Mouse (Mus musculus) 3134 (cell line): ENCODE results near the gene Aqp2.

Experiments used
- DNase-seq: peaks from one replicate; pipeline ENCODE4 v3.0.0-alpha.2; 2011; ENCODE audit warnings: low spot score; ENCODE audit not compliant: insufficient read length; ENCODE audit errors: extremely low read depth

Gene Aqp2

DNA sequence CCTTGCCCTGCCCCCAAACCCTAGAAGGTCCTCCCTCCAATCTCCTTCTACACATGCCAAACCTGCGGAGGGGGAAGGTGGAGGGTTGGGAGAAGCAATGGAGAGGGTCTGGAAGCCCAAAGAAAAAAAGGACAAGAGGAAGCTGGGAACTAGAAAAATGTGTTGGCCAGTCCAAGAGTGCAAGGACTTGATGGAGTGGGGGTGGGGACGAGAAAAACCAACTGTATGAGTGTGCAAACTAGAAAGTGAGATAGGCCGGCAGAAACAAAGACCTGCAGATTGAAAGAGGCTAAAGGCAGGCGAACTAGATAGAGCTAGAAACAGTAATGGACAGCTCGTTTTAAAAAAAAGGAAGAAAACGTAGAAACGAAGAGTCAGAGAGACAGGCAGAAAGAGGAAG lies 10.8 kb downstream of the Aqp2 start:
- no peak for DNase-seq

DNA sequence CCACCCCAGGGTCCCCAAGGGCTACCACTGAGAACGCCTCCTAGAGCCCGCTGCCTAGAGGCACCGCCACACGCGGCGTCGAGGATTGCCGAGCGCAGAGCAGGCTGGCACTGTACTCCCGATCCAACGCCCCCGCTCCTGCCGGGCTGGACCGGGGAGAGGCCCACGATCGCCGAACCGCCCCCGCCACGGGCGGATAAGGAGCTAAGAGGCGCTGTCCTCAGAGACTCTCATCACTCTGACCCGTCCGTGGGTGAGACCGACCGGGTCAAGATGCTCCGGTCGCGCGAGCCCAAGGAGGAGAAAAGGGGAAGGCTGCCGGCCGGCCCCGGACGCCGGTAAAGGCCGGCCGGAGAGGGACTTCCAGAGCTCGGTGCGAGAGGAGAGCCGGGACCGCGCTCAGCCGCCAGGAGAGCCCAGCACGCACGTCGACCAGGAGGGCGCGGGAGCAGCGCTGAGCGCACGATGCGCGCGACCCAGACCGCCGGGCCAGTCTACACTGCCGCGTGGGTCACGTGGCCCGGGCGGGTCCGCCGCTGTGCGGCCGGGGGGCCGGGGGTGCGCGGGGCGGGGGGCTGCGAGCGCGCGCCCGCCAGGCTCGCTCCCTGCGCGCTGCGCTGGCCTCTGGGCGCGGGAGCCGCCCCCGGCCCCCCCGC lies 11.7 kb downstream of the Aqp2 start, which contains the start of gene Aqp5:
Gene Aqp5, plus strand, starts transcription at position 354 of the 656 bp plus-strand sequence.
- DNase-seq: peak; percentile 80

DNA sequence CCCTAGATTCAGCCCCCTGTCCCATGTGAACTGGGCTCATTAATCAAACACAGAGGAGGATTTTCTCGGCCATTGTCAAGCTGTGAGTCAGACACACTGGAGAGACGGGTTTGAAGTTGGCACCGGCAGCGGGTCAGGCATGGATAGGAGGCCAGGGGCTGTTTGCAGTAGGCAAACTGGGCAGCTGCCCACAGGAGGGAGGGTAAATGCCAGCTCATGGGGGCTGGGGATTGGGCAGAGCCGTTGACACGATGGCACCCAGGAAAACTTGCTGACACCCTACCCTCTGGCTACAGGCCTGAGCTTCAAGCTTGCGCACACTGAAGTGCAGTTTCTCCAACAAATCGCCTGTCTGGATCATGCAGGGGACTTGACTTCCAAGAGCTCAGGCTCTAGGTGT lies 13.3 kb downstream of the Aqp2 start:
- peak; percentile 90 for DNase-seq

DNA sequence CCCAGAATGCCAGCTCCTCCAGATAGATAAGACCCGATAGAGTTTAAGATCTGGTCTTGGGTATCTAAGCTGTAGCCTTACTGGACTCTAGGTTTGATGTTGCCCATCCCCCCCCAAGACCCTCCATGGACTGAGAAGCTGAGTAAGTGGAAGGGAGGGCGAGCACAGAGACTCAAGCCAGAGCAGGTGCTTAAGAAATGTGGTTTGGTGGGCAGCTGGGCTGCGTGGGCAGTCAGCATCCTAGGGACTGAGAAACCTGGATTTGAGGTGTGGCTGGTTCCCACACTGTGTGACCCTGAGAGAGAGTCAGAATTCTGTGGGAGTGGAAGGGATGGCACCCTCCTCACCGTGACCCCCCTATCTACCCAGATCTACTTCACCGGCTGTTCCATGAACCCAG lies 14.0 kb downstream of the Aqp2 start:
- DNase-seq: peak; percentile 52

DNA sequence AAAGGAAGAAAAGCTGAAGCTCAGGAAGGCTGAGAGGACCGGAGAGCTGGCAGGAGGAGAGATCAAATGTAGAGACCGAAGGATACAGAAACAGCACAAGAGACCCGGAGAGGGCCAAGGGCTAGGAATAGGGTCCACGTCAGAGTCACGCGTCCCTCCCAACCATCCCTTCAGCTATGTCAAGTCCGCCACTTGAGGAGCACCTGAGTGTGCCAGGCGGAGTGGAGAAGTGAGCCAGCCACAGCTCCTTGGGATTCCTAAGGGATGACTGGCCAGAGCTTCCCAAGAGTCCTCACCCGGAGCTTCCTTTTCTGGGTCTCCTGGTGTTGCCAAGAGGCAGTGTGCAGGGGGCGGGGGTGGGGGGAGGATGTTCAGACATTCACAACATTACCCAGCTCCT lies 16.1 kb downstream of the Aqp2 start:
- peak; percentile 85 for DNase-seq

DNA sequence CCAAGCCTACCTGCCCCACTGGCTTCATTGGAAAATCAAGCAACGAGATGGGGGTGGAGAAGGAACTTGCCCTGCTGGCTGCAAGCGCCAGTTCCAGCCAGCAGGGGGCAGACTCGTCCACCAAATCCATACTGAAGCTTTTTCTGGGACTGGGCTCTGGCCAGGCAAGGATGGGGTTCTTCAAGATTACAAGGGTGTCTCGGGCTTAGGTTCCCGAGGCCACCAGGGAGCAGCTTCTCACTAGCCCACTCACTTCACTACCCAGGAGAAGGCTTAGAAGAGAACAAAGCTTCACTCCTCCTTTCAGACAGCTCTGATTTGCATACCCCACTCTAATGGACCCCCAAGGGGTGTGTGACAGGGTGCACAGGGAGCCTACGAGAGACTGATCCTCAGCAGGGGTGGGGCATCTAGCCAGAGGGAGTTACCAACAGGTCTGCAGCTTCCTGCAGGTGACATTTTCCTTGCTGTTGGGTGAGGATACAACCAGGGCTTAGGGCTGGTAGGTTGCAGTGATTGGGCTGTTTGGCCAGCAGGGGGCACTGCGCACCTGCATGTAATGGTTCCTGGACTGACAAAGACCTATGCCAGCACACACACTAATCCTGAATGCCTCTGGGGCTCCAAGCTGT lies 17.3 kb downstream of the Aqp2 start:
- peak; percentile 77 for DNase-seq

DNA sequence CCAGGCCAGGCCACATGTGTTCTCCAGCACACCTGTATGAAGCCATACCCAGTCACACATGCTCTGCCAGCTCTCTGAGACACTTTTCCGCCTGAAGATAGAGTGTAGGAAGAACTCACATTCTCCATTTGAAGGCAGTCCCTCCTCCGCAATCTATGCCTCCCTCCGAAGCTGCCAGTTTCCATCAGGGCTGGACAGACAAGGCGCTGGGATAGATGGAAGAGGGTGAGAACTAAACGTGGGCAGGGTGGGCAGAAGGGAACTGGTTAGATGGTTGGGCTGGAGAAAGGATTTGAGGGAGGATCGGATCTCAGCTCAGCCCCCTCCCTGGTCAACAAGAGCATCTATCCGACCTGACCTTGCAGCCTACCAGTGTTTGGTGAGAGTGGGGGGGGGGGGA lies 18.0 kb downstream of the Aqp2 start:
- DNase-seq: no peak

DNA sequence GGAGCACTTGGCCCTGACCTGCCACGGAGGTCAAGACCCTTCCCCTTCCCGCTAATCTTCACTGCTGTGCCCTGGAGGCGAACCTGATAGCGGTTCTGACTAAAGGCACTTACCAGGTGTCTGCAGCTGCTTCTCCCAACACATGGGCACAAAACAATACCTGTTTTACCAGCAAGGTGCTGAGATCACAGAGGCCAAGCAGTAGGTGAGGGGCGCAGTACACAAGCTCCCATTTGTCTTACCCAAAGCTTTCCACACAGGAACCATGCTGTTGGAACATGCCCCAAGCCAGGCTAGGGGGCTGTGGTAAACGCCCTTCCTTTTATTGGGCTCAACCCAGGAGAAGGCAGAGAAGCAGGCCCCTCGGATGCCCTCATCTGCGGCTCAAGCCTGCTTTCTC lies 18.7 kb downstream of the Aqp2 start:
- DNase-seq: peak; percentile 54

DNA sequence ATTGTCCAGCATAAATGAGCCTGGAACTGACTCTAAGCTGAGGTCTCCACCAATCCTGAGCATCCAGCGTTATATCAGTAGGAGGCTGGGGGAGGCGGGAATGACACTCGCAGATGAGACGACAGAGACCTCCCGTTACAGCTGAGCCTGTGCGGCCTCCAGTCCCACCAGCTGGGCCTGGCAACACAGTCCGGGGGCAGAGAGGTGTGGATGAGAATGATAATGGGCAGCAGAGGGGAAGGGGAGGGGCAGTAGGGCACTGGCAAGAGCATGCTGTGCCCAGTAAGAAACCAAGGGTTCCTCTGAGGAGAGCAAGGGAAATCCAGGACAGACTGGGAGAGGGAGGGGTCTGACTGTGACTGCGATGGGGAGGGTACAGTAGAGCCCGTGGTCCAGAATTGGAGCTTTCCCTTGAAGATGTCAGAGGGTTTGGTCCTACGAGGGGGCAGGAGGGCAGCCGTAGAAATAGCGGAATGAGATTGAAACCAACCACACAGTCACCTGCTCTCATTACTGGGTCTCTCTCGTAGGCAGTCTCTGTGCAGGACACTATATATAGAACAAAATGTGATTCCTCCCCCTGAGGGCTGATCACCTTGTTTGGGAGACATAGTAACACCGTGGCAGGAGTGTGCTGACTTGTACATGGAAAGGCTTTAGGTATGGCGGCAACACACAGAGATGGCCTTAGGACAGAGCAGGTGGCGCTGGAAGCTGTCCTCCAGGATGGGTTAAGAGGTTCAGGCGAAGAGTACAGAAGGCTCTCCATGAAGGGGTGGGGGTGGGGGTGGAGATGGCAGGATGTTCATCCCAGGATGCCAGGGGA lies 20.6 kb downstream of the Aqp2 start:
- peak; percentile 33 for DNase-seq

DNA sequence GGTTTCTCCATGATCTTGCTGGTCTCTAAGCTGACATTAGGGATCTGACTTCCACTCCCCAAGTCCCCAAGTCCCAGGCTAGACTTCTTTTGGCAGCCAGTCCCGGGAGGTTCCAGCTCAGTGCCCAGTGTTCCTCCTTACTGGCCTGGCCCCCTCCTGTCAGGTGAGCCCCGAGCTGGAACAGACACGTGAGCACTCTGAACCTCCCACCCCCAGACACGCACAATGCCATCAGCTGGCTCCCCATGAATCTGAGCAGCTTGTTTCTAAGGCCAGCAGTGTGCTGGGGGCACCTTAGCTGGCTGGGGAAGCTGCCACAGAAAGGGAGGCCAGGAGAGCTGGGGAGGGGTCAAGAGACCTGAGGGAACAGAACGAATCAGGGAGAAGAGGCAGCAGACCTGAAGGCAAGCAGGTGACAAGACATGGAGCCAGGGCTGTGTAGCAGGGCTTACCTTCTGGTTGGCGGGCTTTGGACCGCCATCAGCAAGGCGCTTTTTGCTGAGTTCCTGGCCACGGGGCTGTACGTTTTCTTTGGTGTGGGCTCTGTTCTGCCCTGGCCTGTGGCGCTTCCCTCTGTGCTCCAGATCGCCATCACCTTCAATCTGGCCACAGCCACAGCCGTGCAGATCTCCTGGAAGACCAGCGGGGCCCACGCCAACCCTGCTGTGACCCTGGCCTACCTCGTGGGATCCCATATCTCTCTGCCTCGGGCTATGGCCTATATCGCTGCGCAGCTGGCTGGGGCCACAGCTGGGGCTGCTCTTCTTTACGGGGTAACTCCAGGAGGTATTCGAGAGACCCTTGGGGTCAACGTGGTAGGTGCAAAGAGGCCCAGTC lies 22.3 kb downstream of the Aqp2 start, which contains the start of gene Aqp6:
Gene Aqp6, plus strand, starts transcription at position 415 of the 837 bp plus-strand sequence.
- DNase-seq: no peak

DNA sequence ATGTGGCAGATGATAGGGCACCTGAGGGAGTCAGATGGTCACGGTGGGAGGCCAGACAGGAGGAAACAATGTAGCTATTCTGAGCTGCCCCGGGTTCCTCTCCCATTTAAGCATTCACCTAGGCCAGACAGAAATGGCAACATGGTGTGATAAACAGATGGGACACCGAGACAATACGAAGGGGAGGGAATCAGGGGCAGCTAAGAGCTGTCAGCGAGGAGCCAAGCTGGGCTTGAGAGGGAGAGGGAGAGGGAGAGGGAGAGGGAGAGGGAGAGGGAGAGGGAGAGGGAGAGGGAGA lies 22.9 kb downstream of the Aqp2 start:
- DNase-seq: no peak

DNA sequence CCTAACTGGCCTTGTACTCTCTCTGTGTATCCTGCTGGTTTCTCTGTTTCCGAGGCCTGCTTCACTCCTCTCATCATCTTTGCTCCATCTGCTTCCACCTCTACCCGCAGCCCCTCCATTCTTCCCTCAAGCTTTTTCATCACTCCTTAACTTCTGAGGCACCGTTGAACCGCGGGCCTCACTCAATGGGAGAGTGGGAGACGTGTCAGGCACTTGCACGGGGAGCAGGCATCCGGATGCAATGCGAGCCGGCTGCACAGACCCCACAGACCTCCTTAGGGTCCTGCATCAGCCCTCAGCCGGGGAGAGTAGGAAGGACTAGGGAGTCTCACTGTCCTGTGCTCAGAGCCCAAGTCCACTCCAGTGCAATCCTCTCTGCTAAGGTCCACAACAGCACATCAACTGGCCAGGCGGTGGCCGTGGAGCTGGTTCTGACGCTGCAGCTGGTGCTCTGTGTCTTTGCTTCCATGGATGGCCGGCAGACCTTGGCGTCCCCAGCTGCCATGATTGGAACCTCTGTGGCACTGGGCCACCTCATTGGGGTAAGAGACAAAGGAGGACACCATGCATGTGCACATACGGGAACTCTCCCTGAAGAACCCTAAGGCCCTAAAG lies 23.5 kb downstream of the Aqp2 start:
- no peak for DNase-seq

DNA sequence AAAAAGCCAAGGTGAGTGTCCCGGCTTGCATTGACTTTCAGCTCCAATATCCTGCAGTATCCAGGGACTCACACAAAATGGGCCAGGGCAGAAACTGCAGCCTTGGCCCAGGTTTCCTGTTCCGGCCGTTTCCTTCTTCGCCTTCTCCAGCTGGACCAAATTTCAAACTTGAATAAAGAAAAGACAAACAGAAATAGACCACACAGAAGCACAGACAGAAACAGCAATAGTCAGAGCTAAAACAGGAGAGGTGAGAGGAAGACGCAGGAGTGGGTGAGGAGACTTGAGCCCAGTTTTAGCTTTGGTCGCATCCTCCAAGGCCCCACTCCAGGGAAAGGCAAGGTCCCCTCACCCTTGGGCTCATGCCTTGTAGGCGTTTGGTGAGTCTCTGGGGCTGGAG lies 24.4 kb downstream of the Aqp2 start:
- DNase-seq: no peak

DNA sequence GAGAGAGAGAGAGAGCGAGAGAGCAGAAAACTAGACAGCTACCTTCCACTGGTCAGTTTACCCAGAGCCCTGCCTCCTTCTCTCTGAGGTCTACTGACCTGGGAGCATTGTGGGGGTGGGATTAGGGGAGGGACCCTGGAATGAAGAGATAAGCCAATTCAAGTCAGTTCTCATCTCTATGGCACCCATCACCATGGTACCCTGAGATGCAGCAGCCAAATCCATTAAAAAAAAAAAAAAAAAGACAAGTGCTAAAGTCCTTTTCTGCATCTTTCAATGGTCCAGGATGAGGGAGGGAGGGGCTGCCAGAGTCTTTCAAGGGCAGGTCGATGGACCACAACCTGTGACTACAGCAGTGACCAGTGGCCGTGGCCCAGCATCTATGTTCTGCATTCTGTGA lies 26.7 kb downstream of the Aqp2 start:
- no peak for DNase-seq

DNA sequence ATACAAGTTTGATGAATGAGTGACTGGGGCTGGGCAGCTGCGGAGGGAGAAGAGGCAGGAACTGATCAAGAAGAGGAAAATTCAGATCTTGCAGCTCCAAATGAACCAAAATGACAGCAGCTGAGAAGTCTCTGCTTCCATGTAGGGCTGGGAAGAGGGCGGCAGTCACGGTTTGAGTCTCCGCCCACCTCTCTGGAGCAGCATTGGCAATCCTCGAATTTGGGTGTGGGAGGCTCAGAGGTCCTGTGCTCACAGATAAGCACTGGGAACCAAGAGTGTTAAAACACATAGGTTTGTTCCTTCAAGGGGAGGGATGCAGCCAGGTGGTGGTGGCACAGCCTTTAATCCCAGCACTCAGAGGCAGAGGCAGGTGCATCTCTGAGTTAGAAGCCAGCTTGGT lies 27.7 kb downstream of the Aqp2 start:
- no peak for DNase-seq

DNA sequence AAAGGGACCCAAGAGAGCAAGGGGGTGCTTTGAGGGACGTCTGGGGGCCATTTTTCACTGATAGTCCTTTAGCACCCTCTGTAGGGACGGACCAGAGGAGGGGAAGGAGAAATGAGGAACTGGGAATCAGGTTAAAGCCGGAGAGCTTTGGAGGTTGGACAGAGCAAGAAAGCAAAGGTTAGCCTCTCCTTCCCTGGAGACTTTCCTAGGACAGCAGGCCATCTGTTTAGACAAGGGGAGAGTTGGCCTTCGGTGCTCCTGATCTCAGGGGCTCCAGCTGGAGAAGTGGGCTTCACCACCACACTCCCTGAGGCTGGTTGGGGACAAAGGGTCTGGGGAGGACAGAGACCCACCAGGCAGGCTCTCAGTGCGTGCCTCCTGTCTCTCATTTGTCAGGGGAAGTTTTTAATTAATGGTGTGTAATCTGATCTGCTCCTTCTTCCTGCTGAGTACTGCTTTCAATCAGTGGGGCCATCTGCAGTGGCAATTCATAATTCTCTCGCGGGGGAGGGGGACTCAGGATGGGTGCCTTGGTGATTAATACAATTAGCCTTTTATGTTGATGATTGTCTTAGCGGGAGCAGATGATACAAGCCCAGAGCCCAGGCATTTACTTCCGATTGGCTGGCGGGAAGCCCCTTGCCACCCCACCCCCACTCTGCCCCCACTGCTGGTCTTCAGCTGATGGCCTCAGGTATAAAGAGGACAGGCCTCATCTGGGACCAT lies 28.7 kb downstream of the Aqp2 start:
- no peak for DNase-seq

DNA sequence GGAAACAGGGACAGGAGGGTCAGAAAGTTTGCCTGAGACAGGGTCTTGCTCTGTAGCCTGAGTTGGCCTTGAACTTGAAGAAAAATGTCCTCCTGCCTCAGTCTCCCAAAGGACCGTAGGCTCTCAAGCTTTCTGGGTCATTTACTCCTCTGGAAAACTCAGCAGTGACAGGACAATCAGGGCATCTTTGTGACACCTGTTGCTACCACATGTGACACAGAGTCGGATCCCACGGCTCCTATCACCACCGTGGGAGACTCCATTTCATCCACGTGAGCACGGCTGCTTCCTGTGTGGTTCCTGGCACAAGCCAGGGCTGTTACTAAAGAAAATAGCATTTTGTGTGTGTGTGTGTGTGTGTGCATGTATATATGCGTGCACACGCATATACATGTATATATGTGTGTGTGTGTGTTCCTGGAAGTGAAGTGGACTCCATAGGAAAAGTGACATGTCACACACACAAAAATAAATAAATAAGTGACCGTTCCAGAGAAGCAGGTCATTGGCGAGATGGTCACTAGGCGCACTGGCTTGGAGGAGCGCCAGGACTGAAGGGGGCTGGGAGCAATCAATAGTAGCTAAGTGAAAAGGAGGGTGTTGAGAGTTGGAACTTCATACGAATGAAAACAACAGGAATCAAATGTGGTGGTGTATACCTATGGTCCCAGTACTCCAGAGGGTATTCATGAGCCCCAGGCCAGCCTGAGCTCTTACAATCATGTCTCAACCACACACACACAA lies 29.7 kb downstream of the Aqp2 start:
- no peak for DNase-seq

DNA sequence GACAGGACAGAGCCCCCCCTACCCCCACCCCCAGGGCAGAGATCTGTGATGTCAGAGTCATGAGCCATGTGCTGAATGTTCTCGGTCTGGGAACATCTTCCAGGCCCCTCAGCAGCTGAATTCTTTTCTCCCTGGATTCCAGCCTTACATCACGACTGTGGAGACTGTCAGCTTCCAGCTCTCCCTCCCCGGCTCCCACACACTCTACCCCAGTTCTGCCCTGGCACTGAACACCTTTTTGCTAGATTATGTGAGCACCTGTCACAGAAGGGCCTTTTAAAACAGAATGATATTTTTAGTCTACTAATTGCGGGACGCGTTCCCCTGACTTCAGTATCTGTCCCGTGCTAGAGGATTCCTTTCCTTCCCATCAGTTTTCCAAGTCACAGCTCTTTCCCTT lies 32.7 kb downstream of the Aqp2 start:
- no peak for DNase-seq

DNA sequence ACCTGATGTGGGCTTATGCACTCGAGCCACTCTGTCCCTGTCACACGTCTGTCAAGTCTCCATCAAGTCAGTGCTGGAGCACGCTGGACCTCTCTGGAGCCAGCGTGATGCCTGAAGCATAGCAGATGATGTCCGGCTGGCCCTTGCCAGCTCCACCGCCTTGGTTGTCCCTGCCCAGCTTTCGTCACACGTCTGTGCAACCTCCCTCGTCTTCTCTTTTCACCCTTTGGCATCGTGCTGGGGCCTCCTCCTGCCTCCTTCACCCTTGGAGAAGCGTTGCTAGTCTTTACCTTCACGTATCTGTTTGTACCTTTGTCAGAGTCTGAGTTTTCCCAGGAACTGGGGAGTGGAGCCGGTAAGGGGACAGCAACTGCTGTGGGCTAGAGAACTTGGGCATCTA lies 35.4 kb downstream of the Aqp2 start:
- no peak for DNase-seq
